Mouse (Mus musculus) cerebellum, postnatal 4 days (tissue): Measurements from ENCODE around the gene Ctnna2.

Experiments used
- DNase-seq, 2 experiments: peaks; one replicate each; pipeline ENCODE4 v3.0.0; 2022; ENCODE audit warnings: low spot score in 2 of 2, mixed read lengths in 1 of 2

Gene Ctnna2

GRCm38 (mm10) chr6:77157028-77157427 lies 822.5 kb downstream of the Ctnna2 start:
- DNase-seq = no peak

GRCm38 (mm10) chr6:77139306-77139920 lies 840.1 kb downstream of the Ctnna2 start:
- DNase-seq = no peak

GRCm38 (mm10) chr6:77120926-77121325 lies 858.6 kb downstream of the Ctnna2 start:
- no peak for DNase-seq

- DNase-seq = no peak
Measured at GRCm38 (mm10) chr6:77120510-77120909, 859.0 kb downstream of the Ctnna2 start.

GRCm38 (mm10) chr6:77109095-77109945 lies 870.2 kb downstream of the Ctnna2 start:
- no peak for DNase-seq

- DNase-seq = peak in 1 of 2 experiments; percentile 1
Measured at GRCm38 (mm10) chr6:77101047-77101446, 878.5 kb downstream of the Ctnna2 start.

GRCm38 (mm10) chr6:77098540-77098939 lies 881.0 kb downstream of the Ctnna2 start:
- DNase-seq = no peak

- peak; percentile 73 to 90 for DNase-seq
Measured at GRCm38 (mm10) chr6:77075396-77076376, 903.8 kb downstream of the Ctnna2 start.

GRCm38 (mm10) chr6:77069595-77069994 lies 909.9 kb downstream of the Ctnna2 start:
- DNase-seq = no peak

- DNase-seq = peak in 1 of 2 experiments; percentile 4
Measured at GRCm38 (mm10) chr6:77050690-77051089, 928.8 kb downstream of the Ctnna2 start.

- DNase-seq = no peak
Measured at GRCm38 (mm10) chr6:77050193-77050592, 929.3 kb downstream of the Ctnna2 start.

- no peak for DNase-seq
Measured at GRCm38 (mm10) chr6:77047568-77047967, 931.9 kb downstream of the Ctnna2 start.

- DNase-seq = no peak
Measured at GRCm38 (mm10) chr6:77025066-77025465, 954.4 kb downstream of the Ctnna2 start.

- no peak for DNase-seq
Measured at GRCm38 (mm10) chr6:77013194-77013593, 966.3 kb downstream of the Ctnna2 start.

GRCm38 (mm10) chr6:77011001-77011400 lies 968.5 kb downstream of the Ctnna2 start:
- no peak for DNase-seq

GRCm38 (mm10) chr6:76992128-76992527 lies 987.4 kb downstream of the Ctnna2 start:
- DNase-seq = no peak

- DNase-seq = no peak
Measured at GRCm38 (mm10) chr6:76984773-76985172, 994.7 kb downstream of the Ctnna2 start.

GRCm38 (mm10) chr6:76981651-76982050 lies 997.8 kb downstream of the Ctnna2 start:
- DNase-seq = no peak

- peak in 1 of 2 experiments; percentile 34 for DNase-seq
Measured at GRCm38 (mm10) chr6:76979247-76979850, 1000.1 kb downstream of the Ctnna2 start.

- peak in 1 of 2 experiments; percentile 48 for DNase-seq
Measured at GRCm38 (mm10) chr6:76977817-76978216, 1001.7 kb downstream of the Ctnna2 start.

- DNase-seq = no peak
Measured at GRCm38 (mm10) chr6:76974297-76974696, 1005.2 kb downstream of the Ctnna2 start.
